In the genomic region with DNA sequence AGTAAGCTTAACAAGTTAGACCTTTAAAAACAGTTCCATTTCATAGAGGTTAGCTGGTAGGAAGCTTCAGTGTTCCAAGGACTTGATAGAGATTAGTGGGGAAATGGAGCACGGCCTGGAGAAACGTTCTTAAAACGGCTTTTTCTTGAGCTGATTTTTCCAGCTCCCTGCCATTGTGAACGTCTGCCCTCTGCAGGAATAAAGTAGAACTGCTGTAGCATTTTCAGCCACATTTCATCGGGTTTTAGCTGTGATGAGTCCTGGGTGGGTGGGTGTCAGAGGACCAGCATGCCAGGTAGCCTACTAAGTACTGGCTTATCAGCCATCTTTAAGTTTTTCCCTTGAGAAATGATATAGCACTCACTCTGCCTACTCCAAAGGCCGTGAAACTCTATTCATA, we compare ENCODE assay signal across 9 mouse cellular contexts. TPM values are rescaled to one million over a fixed set of nuclear protein-coding genes. Genes with fewer than 3 reads are reported as not detected.
DNase-seq lines count a peak whose midpoint lies in the region; ATAC-seq lines count a peak whose summit lies in the region.
"Had no signal": no experiment of that assay in that cellular context is flagged by ENCODE, and none has a peak within 500 bp of the region (broad histone marks: within the 10 kb centered on the region; RNA-seq: fewer than 3 reads in every experiment).

No protein-coding gene starts in this region.

- intact Hi-C loops in left cerebral cortex, postnatal 25 days (cut with DNase I) = loop anchor here (5.0 to 10.0 kb wide), 4 partner anchors 64 to 622 kb away; a partner anchor contains a TSS

- no peak overlapping the region for H3K4me2 ChIP-seq in hindbrain, embryonic 11.5 days (replicated peaks; ENCODE audit: low read depth, low read length)
- no peak overlapping the region for H3K4me2 ChIP-seq in neural tube, embryonic 11.5 days (ENCODE audit: low read depth)

- ATAC-seq in hindbrain, embryonic 11.5 days (ENCODE audit: low FRiP score) = 0 out of 2 replicates have a peak, but pooled peaks have one; percentile 27
- peak; percentile 23; the same call in 1 of the 2 replicates for ATAC-seq in neural tube, embryonic 11.5 days (ENCODE audit: insufficient read depth, low FRiP score, low TSS enrichment)
- ATAC-seq in erythroblast, adult 5-6 weeks (replicated peaks; ENCODE audit: low FRiP score, poor library complexity, severe bottlenecking) = no peak

- peak; percentile 46 for DNase-seq in ovary, postnatal 14 days (ENCODE audit: low spot score)
- no peak for DNase-seq in ovary, adult 18-20 months (ENCODE audit: low spot score)
- DNase-seq in ZHBTc4 (ENCODE audit: low read depth, low spot score) = peak; percentile 63
- peak; percentile 62 for DNase-seq in embryonic facial prominence, embryonic 10.5 days (ENCODE audit: low spot score)
- DNase-seq in hindbrain, embryonic 11.5 days (ENCODE audit: low spot score) = peak; percentile 79
- peak; percentile 75 to 76 for DNase-seq in left cerebral cortex, postnatal 25 days (ENCODE audit: low spot score in 2 of 2)
- peak; percentile 70 for DNase-seq in neural tube, embryonic 11.5 days (ENCODE audit: low spot score)

- no peak overlapping the region for H3K4me3 ChIP-seq in embryonic facial prominence, embryonic 10.5 days
- H3K4me3 ChIP-seq in hindbrain, embryonic 11.5 days (ENCODE audit: low read depth, low read length) = no peak overlapping the region
- no peak overlapping the region for H3K4me3 ChIP-seq in neural tube, embryonic 11.5 days (ENCODE audit: low read depth, low read length)
- H3K4me3 ChIP-seq: megakaryocyte, embryonic 14.5 days had no signal

- no peaks in the 10 kb centered on the region for H3K36me3 ChIP-seq in embryonic facial prominence, embryonic 10.5 days (replicated peaks)
- H3K36me3 ChIP-seq in hindbrain, embryonic 11.5 days (ENCODE audit: control insufficient read depth, insufficient read depth, low read length) = no peaks in the 10 kb centered on the region
- H3K36me3 ChIP-seq in neural tube, embryonic 11.5 days (ENCODE audit: control insufficient read depth, insufficient read depth, low read length) = no peaks in the 10 kb centered on the region

- no peak overlapping the region for H3K27ac ChIP-seq in embryonic facial prominence, embryonic 10.5 days (replicated peaks)
- H3K27ac ChIP-seq in hindbrain, embryonic 11.5 days (ENCODE audit: low read depth, low read length) = no peak overlapping the region
- no peak overlapping the region for H3K27ac ChIP-seq in neural tube, embryonic 11.5 days (ENCODE audit: low read depth, low read length)

- H3K9ac ChIP-seq in hindbrain, embryonic 11.5 days (ENCODE audit: low read depth, low read length) = no peak overlapping the region
- no peak overlapping the region for H3K9ac ChIP-seq in neural tube, embryonic 11.5 days (ENCODE audit: low read length)

- 0 out of 2 replicates have a peak, but pooled peaks cover 3% of the 10 kb centered on the region for H3K27me3 ChIP-seq in embryonic facial prominence, embryonic 10.5 days (replicated peaks; ENCODE audit: low read depth, poor library complexity, severe bottlenecking)
- no peaks in the 10 kb centered on the region for H3K27me3 ChIP-seq in hindbrain, embryonic 11.5 days (ENCODE audit: control insufficient read depth, insufficient read depth, low read length)
- H3K27me3 ChIP-seq in neural tube, embryonic 11.5 days (ENCODE audit: control insufficient read depth, insufficient read depth, low read length) = no peaks in the 10 kb centered on the region
- H3K27me3 ChIP-seq: megakaryocyte, embryonic 14.5 days had no signal

- peaks cover 12% of the 10 kb centered on the region for H3K4me1 ChIP-seq in embryonic facial prominence, embryonic 10.5 days
- H3K4me1 ChIP-seq in hindbrain, embryonic 11.5 days (replicated peaks; ENCODE audit: control insufficient read depth, insufficient read depth, low read length) = no peaks in the 10 kb centered on the region
- H3K4me1 ChIP-seq in neural tube, embryonic 11.5 days (ENCODE audit: control insufficient read depth, insufficient read depth, low read length) = no peaks in the 10 kb centered on the region; the same call in 1 of the 2 replicates
- H3K4me1 ChIP-seq: megakaryocyte, embryonic 14.5 days had no signal

- no peaks in the 10 kb centered on the region for H3K9me3 ChIP-seq in embryonic facial prominence, embryonic 10.5 days
- H3K9me3 ChIP-seq in hindbrain, embryonic 11.5 days (ENCODE audit: control insufficient read depth, low read length) = no peaks in the 10 kb centered on the region
- H3K9me3 ChIP-seq in neural tube, embryonic 11.5 days (ENCODE audit: control insufficient read depth, low read length) = no peaks in the 10 kb centered on the region
- H3K9me3 ChIP-seq: megakaryocyte, embryonic 14.5 days had no signal

- WGBS in embryonic facial prominence, embryonic 10.5 days = 12% methylated on average over 6 of the region's 6 CpGs
- 13% methylated on average over 6 of the region's 6 CpGs for WGBS in hindbrain, embryonic 11.5 days
- 11% methylated on average over 6 of the region's 6 CpGs for WGBS in neural tube, embryonic 11.5 days

RNA-seq across cellular contexts. Expression of a gene that starts 29.9 kb away (rescaled TPM):
- polyA plus RNA-seq in embryonic facial prominence, embryonic 10.5 days (2016; fragmentation: Nextera tagmentation; extraction: Ambion mirVana) = 0.67 and 0.82 TPM in 2 replicates
- 1.1 and 1.5 TPM in 2 replicates for polyA plus RNA-seq in hindbrain, embryonic 11.5 days (2014; fragmentation: Nextera tagmentation; extraction: Ambion mirVana)
- total RNA-seq in left cerebral cortex, postnatal 25 days (2021) = 1 to 10 TPM; 1.2 to 1.4 TPM
- 2.1 and 2.4 TPM in 2 replicates for polyA plus RNA-seq in neural tube, embryonic 11.5 days (2014; fragmentation: Nextera tagmentation; extraction: Ambion mirVana)
- 0.21 TPM in 1 of 2 replicates, not detected in the other for total RNA-seq in erythroblast, adult 5-6 weeks (2015; ENCODE audit: low replicate concordance)
- total RNA-seq in erythroblast, adult 5-6 weeks (2017; ENCODE audit: low replicate concordance) = 0.77 TPM in 1 of 2 replicates, not detected in the other
